ENCODE assay signal across 17 mouse cellular contexts in the genomic region with DNA sequence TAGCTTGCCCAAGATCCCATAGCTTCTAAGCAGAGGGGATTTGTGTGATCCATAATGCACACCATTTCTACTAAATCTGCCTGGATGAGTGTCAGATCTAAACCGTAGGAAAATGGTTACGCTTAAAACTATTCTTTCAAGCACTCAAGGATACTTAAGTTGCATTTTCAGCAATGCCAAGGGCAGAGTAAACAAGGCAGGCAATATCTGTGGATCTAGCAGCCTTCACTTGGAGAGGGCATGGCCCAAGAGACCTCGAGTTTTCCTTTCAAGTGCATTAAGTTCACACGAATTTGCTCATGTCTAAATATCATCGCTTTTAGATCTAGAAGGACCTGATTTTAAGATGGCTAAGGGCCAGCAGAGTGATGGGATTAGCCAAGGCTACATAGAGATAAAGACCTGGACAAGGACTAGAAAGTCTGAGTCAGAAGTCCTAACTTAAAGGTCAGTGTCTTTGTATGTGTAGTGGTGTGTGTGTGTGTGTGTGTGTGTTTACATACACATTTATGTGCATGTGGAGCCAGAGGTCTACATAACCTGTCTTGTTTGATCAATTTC. TPM values are rescaled to one million over a fixed set of nuclear protein-coding genes. Genes with fewer than 3 reads are reported as not detected.
A peak's percentile ranks its signal among the peaks of the same experiment; 100 is the strongest.
DNase-seq lines count a peak whose midpoint lies in the region.
"Had no signal": no experiment of that assay in that cellular context is flagged by ENCODE, and none has a peak within 500 bp of the region (broad histone marks: within the 10 kb centered on the region; RNA-seq: fewer than 3 reads in every experiment).

No protein-coding gene starts in this region.

- peak; percentile 81 for DNase-seq in adrenal gland, adult 2 months
- DNase-seq in adrenal gland, postnatal 4 days (ENCODE audit: low spot score in 2 of 2), result no peak
- DNase-seq in lung, postnatal 36 days, result peak; percentile 14
- no peak for DNase-seq in lung, postnatal 4 days
- peak; percentile 60 for DNase-seq in adrenal gland, postnatal 10 days
- peak; percentile 55 to 60 for DNase-seq in adrenal gland, postnatal 36 days
- no peak for DNase-seq in left cerebral cortex, postnatal 4 days
- DNase-seq: B cell, adult 2 months; cerebellum, adult 11 months; cerebellum, adult 2 months; cerebellum, adult 9-11 months; cerebellum, postnatal 25 days; embryo, embryonic 11 days; gastrocnemius, postnatal 25 days; heart, adult 18-20 months; heart, postnatal 10 days; heart, postnatal 36 days had no signal

- intact Hi-C loops in left cerebral cortex, postnatal 4 days (cut with DNase I), result no loop called here

RNA-seq across cellular contexts. Expression of a gene that starts 5.6 kb away (rescaled TPM):
- 1,000 to 10,000 TPM; 1,573 to 1,677 TPM for total RNA-seq in adrenal gland, adult 2 months (2021)
- polyA plus RNA-seq in adrenal gland, adult 2 months (2012; rRNA removed), result 836 and 1,349 TPM in 2 replicates
- 100 to 1,000 TPM; 385 to 397 TPM for total RNA-seq in adrenal gland, postnatal 4 days (2021)
- total RNA-seq in adrenal gland, postnatal 10 days (2021), result 100 to 1,000 TPM; 344 to 595 TPM
- total RNA-seq in adrenal gland, postnatal 36 days (2021), result 1,000 to 10,000 TPM; 1,648 to 1,771 TPM
- total RNA-seq in left cerebral cortex, postnatal 4 days (2021), result 100 to 1,000 TPM; 220 to 236 TPM

Comparison
In these comparisons a context has a peak if more than half of its experiments do, and no peak if none do; other contexts are left out.
1. DNase-seq: peak in adrenal gland, adult 2 months (single experiment), lung, postnatal 36 days (single experiment), adrenal gland, postnatal 10 days (single experiment) and adrenal gland, postnatal 36 days (2 of 2); none in adrenal gland, postnatal 4 days (0 of 2), lung, postnatal 4 days (0 of 2) and left cerebral cortex, postnatal 4 days (single experiment).